Mouse (Mus musculus) limb, embryonic 14.5 days (tissue): ENCODE results near the gene Fam208b. TPM values are rescaled to one million over a fixed set of nuclear protein-coding genes. Genes with fewer than 3 reads are reported as not detected.

Experiments
- ATAC-seq: fragments of 200-750 bp; cut with Nextera tagmentation; 2 replicates; pipeline ENCODE4 v1.8.0; 2017; ENCODE audit warnings: low read depth, moderate number of reproducible peaks, moderate TSS enrichment; ENCODE audit not compliant: low FRiP score
- DNase-seq: peaks from one replicate; pipeline ENCODE4 v3.0.0-alpha.2; 2015; ENCODE audit warnings: low spot score
- H3K27ac ChIP-seq: fragments of 300-500 bp; sonication (generic); replicated peaks from 2 replicates; pipeline ENCODE4 v1.5.1; 2014; ENCODE audit warnings: low read depth, mild to moderate bottlenecking, low read length, moderate library complexity, mixed read lengths
- H3K27me3 ChIP-seq: fragments of 300-500 bp; sonication (generic); 2 replicates; pipeline ENCODE4 v1.6.1; 2014; ENCODE audit warnings: low read length, mixed read lengths; ENCODE audit not compliant: control insufficient read depth, insufficient read depth
- H3K36me3 ChIP-seq: fragments of 300-500 bp; sonication (generic); 2 replicates; pipeline ENCODE4 v1.6.1; 2014; ENCODE audit warnings: mild to moderate bottlenecking, low read length, moderate library complexity, mixed read lengths; ENCODE audit not compliant: control insufficient read depth, insufficient read depth
- H3K4me1 ChIP-seq: fragments of 300-500 bp; sonication (generic); 2 replicates; pipeline ENCODE4 v1.6.1; 2014; ENCODE audit warnings: antibody characterized with exemption, low read length, mixed read lengths; ENCODE audit not compliant: control insufficient read depth, insufficient read depth
- H3K4me2 ChIP-seq: fragments of 300-500 bp; sonication (generic); replicated peaks from 2 replicates; pipeline ENCODE4 v1.6.1; 2014; ENCODE audit warnings: low read depth, mild to moderate bottlenecking, low read length, moderate library complexity; ENCODE audit not compliant: severe bottlenecking
- H3K4me3 ChIP-seq: fragments of 300-500 bp; sonication (generic); replicated peaks from 2 replicates; pipeline ENCODE4 v1.5.1; 2014; ENCODE audit warnings: low read length
- H3K9ac ChIP-seq: fragments of 300-500 bp; sonication (generic); 2 replicates; pipeline ENCODE4 v1.6.1; 2014; ENCODE audit warnings: mild to moderate bottlenecking, low read depth, low read length, moderate library complexity; ENCODE audit not compliant: severe bottlenecking
- H3K9me3 ChIP-seq: fragments of 300-500 bp; sonication (generic); 2 replicates; pipeline ENCODE4 v1.6.1; 2016; ENCODE audit warnings: low read length; ENCODE audit not compliant: control insufficient read depth
- POLR2A ChIP-seq: fragments of 200-500 bp; IDR thresholded peaks from 2 replicates; pipeline ENCODE4 v1.8.0; 2012; ENCODE audit warnings: inconsistent platforms, mild to moderate bottlenecking, moderate library complexity, borderline replicate concordance; ENCODE audit not compliant: insufficient read depth, insufficient read length; ENCODE audit errors: extremely low read depth
- WGBS: fragments of 180-500 bp; shearing (Covaris S2); extraction: QIAGEN DNeasy Blood & Tissue Kit; methylation state at CpG from one replicate; pipeline ENCODE4 v1.1.7; 2014; 5-methylcytosine and 5-hydroxymethylcytosine counted together
- polyA plus RNA-seq, 2 experiments: library from polyadenylated mRNA; depleted of rRNA in 1 of 2; stranded (reverse) in 1 of 2; unstranded in 1 of 2; fragments of >200 nt; fragmentation: Nextera tagmentation in 1 of 2; extraction: Ambion mirVana in 1 of 2; gene quantifications; 2 replicates each; pipeline versions ENCODE4 v1.2.1 to v1.2.3; 2012 to 2014

The Fam208b gene
- polyA plus RNA-seq, 2 experiments: 19.6 to 29.9 TPM

DNA sequence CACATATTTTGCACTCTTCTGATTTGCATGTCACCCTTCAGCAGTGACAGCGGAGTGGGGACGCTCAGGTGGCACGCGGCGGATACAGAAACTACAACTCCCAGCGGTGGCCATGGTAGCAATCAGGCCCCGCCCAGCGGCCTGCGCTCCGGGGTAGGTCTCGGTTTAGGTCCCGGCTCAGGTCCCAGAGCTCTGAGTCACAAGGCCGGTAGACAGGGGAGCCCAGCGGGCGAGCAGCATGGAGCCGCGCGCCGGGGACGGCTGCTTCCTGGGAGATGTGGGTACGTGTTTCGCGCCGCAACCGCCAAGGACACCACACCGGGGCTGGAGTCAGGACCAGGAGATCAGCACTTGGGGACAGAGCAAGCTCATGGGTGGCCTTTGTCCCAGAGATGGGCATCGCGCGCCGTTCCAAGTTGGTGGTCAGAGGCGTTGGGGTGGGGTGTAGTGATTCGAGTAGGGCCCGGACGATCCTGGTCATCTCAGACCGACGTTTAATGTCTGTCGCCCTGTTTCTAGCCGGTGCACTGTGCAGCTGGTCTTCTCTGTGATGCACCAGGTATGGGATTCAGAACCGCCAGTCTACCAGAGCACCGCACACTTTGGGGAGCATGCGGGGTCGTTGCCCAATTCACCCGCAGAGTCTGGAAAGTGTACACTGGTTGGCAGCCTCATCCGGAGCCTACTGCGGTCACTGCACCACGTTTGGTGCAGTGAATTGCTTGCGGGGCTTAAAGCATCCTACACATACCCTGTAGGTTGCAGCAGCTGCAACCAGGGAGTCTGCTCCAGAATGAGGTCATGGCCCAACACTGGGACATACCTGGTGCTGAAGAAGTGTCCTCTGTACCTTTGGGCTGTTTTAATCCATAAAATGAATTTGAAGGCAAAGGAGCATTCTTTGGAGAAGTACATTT, 23.2 kb upstream of the Fam208b start, which contains the start of gene Asb13:
Gene Asb13 (plus strand): TSS at position 138 of the 917 bp plus-strand sequence.
- peak; percentile 78 for DNase-seq
- peak; percentile 88 for ATAC-seq
- H3K36me3 ChIP-seq: no peaks in the 10 kb centered on the region
- H3K4me1 ChIP-seq: no peaks in the 10 kb centered on the region
- H3K9ac ChIP-seq: peak within 1 kb of the TSS; percentile 78
- no peaks in the 10 kb centered on the region for H3K27me3 ChIP-seq
- H3K4me2 ChIP-seq: peak within 1 kb of the TSS; percentile 71
- WGBS: 0% methylated on average over 43 of the region's 47 CpGs
- H3K9me3 ChIP-seq: no peaks in the 10 kb centered on the region
- peak within 1 kb of the TSS; percentile 69 for H3K4me3 ChIP-seq
- H3K27ac ChIP-seq: no peak within 1 kb of the TSS
- peak; percentile 89 for TF ChIP-seq POLR2A

DNA sequence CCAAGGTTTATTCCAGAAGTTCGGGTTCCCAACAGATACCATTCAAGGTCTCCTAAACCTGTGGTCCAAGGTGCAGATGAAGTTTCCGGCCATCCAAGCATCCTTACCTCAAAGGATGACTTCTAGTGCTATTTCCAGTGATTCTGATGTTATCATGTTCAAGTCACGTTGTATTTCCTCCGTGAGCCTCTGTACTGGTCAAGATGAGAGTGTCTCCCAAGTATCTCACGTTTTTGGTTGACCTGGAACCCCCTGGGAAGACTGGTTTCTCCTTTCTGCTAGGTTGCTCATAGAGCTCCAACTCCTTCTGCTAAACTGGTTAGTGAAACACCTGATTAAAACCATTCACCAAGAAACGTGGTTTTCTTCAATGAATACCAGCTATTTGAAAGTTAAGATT, 22.2 kb upstream of the Fam208b start:
- ATAC-seq: no peak
- WGBS: 38% methylated on average over 6 of the region's 6 CpGs
- no peaks in the 10 kb centered on the region for H3K36me3 ChIP-seq

DNA sequence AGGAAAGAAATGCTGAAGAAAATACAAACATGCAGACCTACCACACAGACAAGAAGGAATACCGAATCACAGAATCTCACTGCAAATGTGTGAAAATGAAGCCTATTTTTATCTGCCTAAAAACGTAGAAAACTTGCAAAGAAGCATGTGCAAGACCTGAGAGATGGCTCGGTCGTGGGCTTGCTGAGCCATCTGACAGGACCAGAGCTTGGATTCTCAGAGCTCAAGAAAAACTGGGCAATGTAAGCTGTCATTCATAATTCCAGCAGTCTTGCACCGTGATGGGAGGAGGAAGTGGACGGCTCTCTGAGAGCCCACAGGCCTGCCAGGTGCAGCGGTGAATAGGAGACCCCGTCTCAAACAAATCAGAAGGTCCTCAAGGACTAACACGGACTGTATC, 21.6 kb upstream of the Fam208b start:
- H3K9me3 ChIP-seq: no peaks in the 10 kb centered on the region
- ATAC-seq (no peak), DNase-seq (no peak)
- H3K4me1 ChIP-seq: no peaks in the 10 kb centered on the region
- H3K4me2 ChIP-seq: no peak overlapping the region
- no peak overlapping the region for H3K27ac ChIP-seq
- H3K9ac ChIP-seq: no peak overlapping the region
- no peak for TF ChIP-seq POLR2A
- 84% methylated on average over 9 of the region's 9 CpGs for WGBS
- H3K36me3 ChIP-seq: no peaks in the 10 kb centered on the region
- H3K27me3 ChIP-seq: no peaks in the 10 kb centered on the region
- no peak overlapping the region for H3K4me3 ChIP-seq

More for the DNA sequence above, 22.2 kb upstream of the Fam208b start:
- Histone ChIP-seq H3K4me1 (no peaks in the 10 kb centered on the region), H3K9ac (no peak overlapping the region), H3K4me2 (no peak overlapping the region), H3K4me3 (no peak overlapping the region), H3K9me3 (no peaks in the 10 kb centered on the region), H3K27me3 (no peaks in the 10 kb centered on the region), H3K27ac (no peak overlapping the region)
- DNase-seq: no peak
- TF ChIP-seq POLR2A: no peak

DNA sequence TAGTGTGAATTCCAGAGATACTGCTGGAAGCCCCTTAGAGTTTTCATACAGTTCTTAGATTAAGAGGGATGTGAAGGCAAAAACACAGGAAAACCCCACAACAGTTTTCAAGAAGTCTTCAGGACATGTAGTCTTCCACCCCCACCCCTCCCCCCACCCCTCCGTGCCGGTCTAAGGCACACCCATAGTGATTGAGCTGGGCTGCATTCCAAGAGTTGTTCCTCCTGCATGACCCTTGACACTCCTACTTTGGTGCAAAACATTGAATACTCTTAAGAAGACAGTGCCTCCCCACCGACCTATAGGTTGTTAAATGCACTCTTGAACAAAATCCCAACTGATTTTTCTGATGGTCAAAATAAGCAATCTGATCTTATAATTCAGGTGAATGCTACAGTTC, 17.2 kb upstream of the Fam208b start:
- no peak for ATAC-seq
- TF ChIP-seq POLR2A: no peak
- Histone ChIP-seq H3K4me3 (no peak overlapping the region), H3K4me2 (no peak overlapping the region), H3K36me3 (no peaks in the 10 kb centered on the region), H3K4me1 (no peaks in the 10 kb centered on the region), H3K27ac (no peak overlapping the region), H3K9ac (no peak overlapping the region), H3K27me3 (no peaks in the 10 kb centered on the region), H3K9me3 (no peaks in the 10 kb centered on the region)
- 28% methylated on average over 3 of the region's 3 CpGs for WGBS
- DNase-seq: no peak

DNA sequence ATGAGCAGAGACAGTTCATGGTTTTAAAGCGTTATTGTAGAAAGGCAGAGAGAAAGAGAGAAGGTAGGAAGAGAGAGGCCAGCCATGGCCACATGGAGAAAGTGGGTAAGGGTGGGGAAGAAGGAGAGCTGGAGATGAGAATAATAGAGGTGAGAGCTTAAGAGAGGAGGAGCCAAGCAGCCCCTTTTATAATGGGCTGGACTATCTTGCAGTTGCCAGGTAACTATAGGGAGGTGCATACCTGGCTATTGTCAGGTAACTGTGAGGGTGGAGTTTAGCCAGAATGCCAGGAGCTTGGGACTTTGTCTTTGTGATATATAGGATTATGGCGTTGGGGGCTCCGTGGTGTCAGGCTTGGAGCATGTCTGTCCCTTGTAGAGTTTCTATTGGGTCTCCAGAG, 16.2 kb upstream of the Fam208b start:
- DNase-seq (no peak), ATAC-seq (no peak)
- no peak overlapping the region for H3K27ac ChIP-seq
- no peaks in the 10 kb centered on the region for H3K9me3 ChIP-seq
- no peak overlapping the region for H3K4me2 ChIP-seq
- no peaks in the 10 kb centered on the region for H3K27me3 ChIP-seq
- no peak overlapping the region for H3K9ac ChIP-seq
- WGBS: 59% methylated on average over 3 of the region's 3 CpGs
- TF ChIP-seq POLR2A: no peak
- no peak overlapping the region for H3K4me3 ChIP-seq
- no peaks in the 10 kb centered on the region for H3K36me3 ChIP-seq
- H3K4me1 ChIP-seq: no peaks in the 10 kb centered on the region
